Mouse (Mus musculus): ENCODE data around the gene Peak1. TPM values are rescaled to one million over a fixed set of nuclear protein-coding genes. Genes with fewer than 3 reads are reported as not detected.

The Peak1 gene
- polyA plus RNA-seq, 1 experiment, result 14.4 TPM

DNA sequence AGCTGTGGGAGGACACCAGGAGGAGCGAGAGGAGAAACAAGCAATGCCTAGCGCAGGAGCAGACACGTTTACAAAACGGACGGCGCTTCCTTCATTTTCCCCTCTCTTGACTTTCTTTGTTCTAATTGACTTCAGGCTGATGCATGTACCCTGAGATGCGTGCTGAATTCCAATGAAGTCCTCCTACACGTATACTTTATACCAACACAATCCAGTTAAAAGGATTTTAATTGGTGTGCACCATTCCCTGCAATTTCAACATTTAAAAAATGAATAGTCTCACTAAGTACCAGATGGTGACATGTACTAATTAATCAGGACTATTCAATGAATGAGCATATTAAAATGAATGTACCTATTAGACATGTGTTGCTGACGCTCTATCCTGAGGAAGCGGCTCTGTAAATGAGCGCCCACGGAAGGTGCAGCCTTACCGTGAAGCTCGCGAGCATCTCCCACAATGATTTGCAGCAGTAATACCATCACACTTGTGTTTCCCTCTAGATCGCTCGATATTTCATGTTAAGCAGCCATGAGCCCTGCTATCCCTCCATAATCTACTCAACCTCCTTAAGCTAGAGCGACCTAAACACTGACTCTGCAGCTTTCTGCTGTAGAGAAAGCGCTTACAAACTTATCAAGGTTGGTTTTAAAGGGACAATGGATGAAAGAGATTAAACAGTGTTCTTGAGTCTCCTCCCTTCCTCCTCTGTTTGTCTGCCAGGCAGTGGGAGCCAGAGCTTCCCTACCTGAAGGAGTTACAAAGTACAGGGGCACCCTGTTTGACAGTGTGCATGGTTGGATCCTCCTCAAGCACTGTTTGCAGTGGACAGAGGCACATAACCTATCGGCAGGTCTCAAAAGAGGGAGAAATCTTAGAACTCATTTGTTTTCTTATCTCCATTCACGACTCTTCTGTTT is 146.3 kb downstream of the Peak1 start:
- peaks cover 56% of the 10 kb centered on the region for H3K79me2 ChIP-seq (ENCODE audit: control insufficient read depth, insufficient read depth)
- TF ChIP-seq MYOD1 (IDR thresholded peaks at IDR 0.05; ENCODE audit: control insufficient read depth, insufficient read length, low read depth), result no peak
- TF ChIP-seq CEBPB (IDR thresholded peaks at IDR 0.05; ENCODE audit: low read depth), result no peak
- no peak for TF ChIP-seq MAX (IDR thresholded peaks at IDR 0.05)
- TF ChIP-seq MYOG (IDR thresholded peaks at IDR 0.05; ENCODE audit: control insufficient read depth, extremely low read depth, insufficient read length), result no peak
- TF ChIP-seq USF1 (IDR thresholded peaks at IDR 0.05; ENCODE audit: low read depth), result no peak
- TF ChIP-seq FOSL1 (IDR thresholded peaks at IDR 0.05; ENCODE audit: insufficient read depth, low read length, poor library complexity, severe bottlenecking), result no peak
- peaks cover 20% of the 10 kb centered on the region for H3K79me3 ChIP-seq (ENCODE audit: low read depth)
- no peaks in the 10 kb centered on the region for H3K27me3 ChIP-seq (ENCODE audit: control insufficient read depth, insufficient read depth, insufficient read length)
- H3K4me3 ChIP-seq (ENCODE audit: insufficient read depth, poor library complexity, severe bottlenecking), result no peak overlapping the region
- no peak overlapping the region for H3ac ChIP-seq (ENCODE audit: control insufficient read depth, insufficient read length, low read depth)
- no peaks in the 10 kb centered on the region for H3K36me3 ChIP-seq (ENCODE audit: control insufficient read depth, insufficient read depth)

DNA sequence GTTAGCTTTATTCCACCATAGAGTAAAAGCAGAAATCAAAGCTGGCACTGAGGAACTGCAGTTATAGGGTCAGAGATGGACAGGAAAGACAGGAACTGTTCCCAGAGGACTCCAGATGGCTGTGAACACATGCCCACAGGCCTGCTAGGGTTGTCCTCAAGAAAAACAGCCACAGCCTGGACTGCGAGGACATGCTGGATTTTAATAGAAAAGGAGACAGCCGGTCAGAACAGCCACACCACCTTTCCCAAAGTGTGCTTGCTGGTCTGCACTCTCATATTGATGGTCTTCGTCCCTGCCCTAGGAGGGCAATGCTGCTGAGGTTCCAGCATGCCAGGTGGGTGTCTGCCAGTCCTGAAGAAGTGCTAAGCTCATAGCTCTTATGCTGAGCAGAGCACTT is 148.8 kb downstream of the Peak1 start:
- Histone ChIP-seq H3K27me3 (ENCODE audit: control insufficient read depth, insufficient read depth, insufficient read length) (no peaks in the 10 kb centered on the region), H3K79me3 (ENCODE audit: low read depth) (peaks cover 20% of the 10 kb centered on the region), H3K79me2 (ENCODE audit: control insufficient read depth, insufficient read depth) (peaks cover 60% of the 10 kb centered on the region), H3ac (ENCODE audit: control insufficient read depth, insufficient read length, low read depth) (no peak overlapping the region), H3K4me3 (ENCODE audit: insufficient read depth, poor library complexity, severe bottlenecking) (no peak overlapping the region), H3K36me3 (ENCODE audit: control insufficient read depth, insufficient read depth) (no peaks in the 10 kb centered on the region)
- TF ChIP-seq USF1 (IDR thresholded peaks at IDR 0.05; ENCODE audit: low read depth) (no peak), CEBPB (IDR thresholded peaks at IDR 0.05; ENCODE audit: low read depth) (no peak), FOSL1 (IDR thresholded peaks at IDR 0.05; ENCODE audit: insufficient read depth, low read length, poor library complexity, severe bottlenecking) (no peak), MAX (IDR thresholded peaks at IDR 0.05) (no peak), MYOD1 (IDR thresholded peaks at IDR 0.05; ENCODE audit: control insufficient read depth, insufficient read length, low read depth) (no peak), CTCF (IDR thresholded peaks at IDR 0.05; ENCODE audit: control insufficient read depth, insufficient read depth, insufficient read length) (no peak), MYOG (IDR thresholded peaks at IDR 0.05; ENCODE audit: control insufficient read depth, extremely low read depth, insufficient read length) (no peak)

DNA sequence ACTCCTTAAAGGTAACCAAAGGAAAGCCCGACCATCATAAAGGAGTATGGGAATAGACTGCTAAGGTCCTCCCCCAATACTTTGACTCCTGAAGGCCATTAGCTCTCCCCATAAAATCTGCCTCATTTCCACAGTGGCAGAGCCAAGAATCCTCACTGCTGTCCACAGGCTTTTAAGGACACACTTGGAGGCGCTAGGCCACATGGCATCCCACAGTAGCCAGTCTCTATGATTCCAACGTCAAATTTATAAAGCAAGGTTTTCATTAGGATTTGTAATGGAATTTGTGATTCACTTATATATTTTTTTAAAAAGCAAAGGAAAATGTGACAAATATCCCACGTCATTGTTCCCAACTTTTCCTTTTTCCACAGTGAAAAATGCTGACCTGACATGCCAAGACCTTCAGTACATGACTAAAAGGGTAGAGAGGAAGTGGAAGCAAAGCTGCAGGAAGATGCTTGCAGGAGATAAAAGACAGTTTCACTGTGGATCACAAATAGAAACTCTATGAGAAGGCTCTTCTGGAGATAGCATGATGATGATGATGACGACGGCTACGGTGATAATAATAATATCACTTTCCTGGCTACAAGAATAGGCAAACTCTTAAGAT is 151.6 kb downstream of the Peak1 start:
- Histone ChIP-seq H3K79me3 (ENCODE audit: low read depth) (peaks cover 21% of the 10 kb centered on the region), H3K27me3 (ENCODE audit: control insufficient read depth, insufficient read depth, insufficient read length) (no peaks in the 10 kb centered on the region), H3K79me2 (ENCODE audit: control insufficient read depth, insufficient read depth) (peaks cover 68% of the 10 kb centered on the region), H3ac (ENCODE audit: control insufficient read depth, insufficient read length, low read depth) (no peak overlapping the region), H3K36me3 (ENCODE audit: control insufficient read depth, insufficient read depth) (no peaks in the 10 kb centered on the region), H3K4me3 (ENCODE audit: insufficient read depth, poor library complexity, severe bottlenecking) (no peak overlapping the region)
- TF ChIP-seq CTCF (IDR thresholded peaks at IDR 0.05; ENCODE audit: control insufficient read depth, insufficient read depth, insufficient read length) (no peak), MAX (IDR thresholded peaks at IDR 0.05) (no peak), MYOD1 (IDR thresholded peaks at IDR 0.05; ENCODE audit: control insufficient read depth, insufficient read length, low read depth) (no peak), FOSL1 (IDR thresholded peaks at IDR 0.05; ENCODE audit: insufficient read depth, low read length, poor library complexity, severe bottlenecking) (no peak), CEBPB (IDR thresholded peaks at IDR 0.05; ENCODE audit: low read depth) (no peak), MYOG (IDR thresholded peaks at IDR 0.05; ENCODE audit: control insufficient read depth, extremely low read depth, insufficient read length) (no peak), USF1 (IDR thresholded peaks at IDR 0.05; ENCODE audit: low read depth) (no peak)

DNA sequence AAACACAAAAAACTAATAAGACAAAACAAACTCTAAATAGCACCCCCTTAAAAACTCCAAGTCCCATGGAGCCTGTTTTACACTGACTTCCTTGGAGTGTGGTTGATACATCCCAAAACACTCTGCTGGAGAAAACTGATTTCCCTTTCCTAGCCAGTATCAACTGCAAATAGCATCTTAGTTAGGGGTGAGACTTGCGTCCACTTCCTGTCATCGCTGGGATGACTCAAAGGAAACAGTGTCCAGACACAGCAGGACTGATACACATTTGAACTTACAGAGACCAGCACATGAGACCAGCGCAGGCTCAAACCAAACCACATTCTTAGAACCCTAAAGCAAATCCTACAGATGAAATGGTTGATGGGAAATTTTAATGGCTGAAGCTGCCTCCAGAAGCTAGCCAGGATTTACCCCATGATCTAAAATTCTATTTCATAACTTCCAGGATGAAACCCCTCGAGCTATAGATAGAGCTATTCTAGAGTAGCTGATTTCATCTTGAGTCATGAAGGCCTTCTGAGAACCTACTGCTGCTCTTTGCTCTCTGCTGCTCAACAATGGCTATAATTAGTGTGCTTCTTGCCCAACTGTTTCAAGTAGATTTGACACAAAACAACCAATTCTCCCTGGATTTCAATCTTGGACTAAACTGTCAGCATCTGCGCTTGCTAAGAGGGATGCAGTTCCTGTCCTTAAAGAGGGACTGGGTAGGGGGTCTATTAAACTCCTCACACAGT is 152.2 kb downstream of the Peak1 start:
- Histone ChIP-seq H3K79me2 (ENCODE audit: control insufficient read depth, insufficient read depth) (peaks cover 62% of the 10 kb centered on the region), H3K79me3 (ENCODE audit: low read depth) (peaks cover 17% of the 10 kb centered on the region), H3K36me3 (ENCODE audit: control insufficient read depth, insufficient read depth) (no peaks in the 10 kb centered on the region), H3ac (ENCODE audit: control insufficient read depth, insufficient read length, low read depth) (no peak overlapping the region), H3K4me3 (ENCODE audit: insufficient read depth, poor library complexity, severe bottlenecking) (no peak overlapping the region), H3K27me3 (ENCODE audit: control insufficient read depth, insufficient read depth, insufficient read length) (no peaks in the 10 kb centered on the region)
- TF ChIP-seq MAX (IDR thresholded peaks at IDR 0.05), result no peak
- peak; percentile 39 for TF ChIP-seq CEBPB (IDR thresholded peaks at IDR 0.05; ENCODE audit: low read depth)

DNA sequence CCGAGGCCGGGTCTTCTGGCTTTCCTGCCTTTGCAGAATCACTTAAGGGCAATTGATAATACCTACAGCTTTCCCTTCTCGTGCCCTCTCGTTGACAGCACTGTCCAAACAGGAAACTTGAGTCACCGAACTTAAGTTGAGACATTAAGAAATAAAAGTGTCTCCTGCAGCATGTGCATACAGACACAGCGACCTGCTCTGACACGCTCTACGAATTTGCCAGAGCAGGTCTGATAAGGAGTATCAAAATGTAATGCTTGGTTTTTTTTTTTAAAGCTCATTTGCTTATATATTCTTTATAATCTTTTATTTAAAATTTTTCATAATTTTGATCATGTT is 152.9 kb downstream of the Peak1 start:
- Histone ChIP-seq H3K4me3 (ENCODE audit: insufficient read depth, poor library complexity, severe bottlenecking) (no peak overlapping the region), H3ac (ENCODE audit: control insufficient read depth, insufficient read length, low read depth) (no peak overlapping the region), H3K79me2 (ENCODE audit: control insufficient read depth, insufficient read depth) (peaks cover 55% of the 10 kb centered on the region), H3K79me3 (ENCODE audit: low read depth) (peaks cover 11% of the 10 kb centered on the region), H3K36me3 (ENCODE audit: control insufficient read depth, insufficient read depth) (no peaks in the 10 kb centered on the region), H3K27me3 (ENCODE audit: control insufficient read depth, insufficient read depth, insufficient read length) (no peaks in the 10 kb centered on the region)
- TF ChIP-seq USF1 (IDR thresholded peaks at IDR 0.05; ENCODE audit: low read depth) (no peak), FOSL1 (IDR thresholded peaks at IDR 0.05; ENCODE audit: insufficient read depth, low read length, poor library complexity, severe bottlenecking) (no peak), CEBPB (IDR thresholded peaks at IDR 0.05; ENCODE audit: low read depth) (no peak), MYOG (IDR thresholded peaks at IDR 0.05; ENCODE audit: control insufficient read depth, extremely low read depth, insufficient read length) (no peak), MYOD1 (IDR thresholded peaks at IDR 0.05; ENCODE audit: control insufficient read depth, insufficient read length, low read depth) (no peak), MAX (IDR thresholded peaks at IDR 0.05) (no peak), CTCF (IDR thresholded peaks at IDR 0.05; ENCODE audit: control insufficient read depth, insufficient read depth, insufficient read length) (no peak)

Data from C2C12 (cell line).